Mouse (Mus musculus) spleen, adult 2 months (tissue): Measurements from ENCODE around the gene Zfp408.

Experiments used
- CTCF ChIP-seq: fragments of 200-500 bp; IDR thresholded peaks from 2 replicates; pipeline ENCODE4 v1.5.1; 2011; ENCODE audit warnings: mild to moderate bottlenecking, inconsistent platforms; ENCODE audit not compliant: insufficient read depth, insufficient read length, insufficient replicate concordance; ENCODE audit errors: extremely low read depth
- POLR2A ChIP-seq: fragments of 200-500 bp; IDR thresholded peaks from 2 replicates; pipeline ENCODE4 v1.6.1; 2011; ENCODE audit warnings: low read depth, low read length, inconsistent platforms

- TF ChIP-seq CTCF = no peak
- no peak for TF ChIP-seq POLR2A
Observed at GRCm38 (mm10) chr2:91630384-91630783, 19.2 kb downstream of the Zfp408 start.
